Mouse (Mus musculus) embryonic fibroblast, embryonic 13.5 days (primary cell): Measurements from ENCODE around the gene Zfp605. TPM values are rescaled to one million over a fixed set of nuclear protein-coding genes. Genes with fewer than 3 reads are reported as not detected.
"Not testable (repeated sequence)": the region's sequence is repeated elsewhere in the genome, so short reads cannot be mapped to it uniquely, and the experiment has no call there.

Source experiments
- H3K27ac ChIP-seq: 2 replicates; pipeline ENCODE4 v1.5.1; 2012; ENCODE audit warnings: low read length, control low read depth, inconsistent platforms; ENCODE audit not compliant: insufficient read depth
- H3K4me1 ChIP-seq: 2 replicates; pipeline ENCODE4 v1.6.1; 2011; ENCODE audit warnings: low read length; ENCODE audit not compliant: control insufficient read depth, insufficient read depth
- H3K4me3 ChIP-seq: 2 replicates; pipeline ENCODE4 v1.5.1; 2011; ENCODE audit warnings: mild to moderate bottlenecking, control low read depth, low read length; ENCODE audit not compliant: insufficient read depth
- CTCF ChIP-seq: IDR thresholded peaks from 2 replicates; pipeline ENCODE4 v1.5.1; 2011; ENCODE audit warnings: mild to moderate bottlenecking, control low read depth, low read length, moderate library complexity, borderline replicate concordance; ENCODE audit not compliant: insufficient read depth
- POLR2A ChIP-seq: IDR thresholded peaks from 2 replicates; pipeline ENCODE4 v1.6.1; 2011; ENCODE audit warnings: low read depth, mild to moderate bottlenecking, control low read depth, low read length, moderate library complexity
- polyA plus RNA-seq: library from polyadenylated mRNA; stranded (reverse); fragments of >200 nt; gene quantifications from 2 replicates; pipeline ENCODE4 v1.2.4, GENCODE M21; 2011; ENCODE audit warnings: low read depth; ENCODE audit not compliant: missing spikeins, insufficient read length

Gene Zfp605
- polyA plus RNA-seq, 1 experiment, result 8.3 TPM

GRCm38 (mm10) chr5:110107581-110108304 is 2.1 kb upstream of the Zfp605 start, which contains the start of gene Gtpbp6:
TSS of gene Gtpbp6 (minus strand) at chr5:110108197.
- TF ChIP-seq CTCF (no peak), POLR2A (peak; percentile 66)
- Histone ChIP-seq H3K27ac (peak within 1 kb of the TSS; percentile 78), H3K4me3 (peak within 1 kb of the TSS; percentile 44), H3K4me1 (no peaks in the 10 kb centered on the region)

- no peak overlapping the region for H3K27ac ChIP-seq
- TF ChIP-seq CTCF (no peak), POLR2A (no peak)
- no peaks in the 10 kb centered on the region for H3K4me1 ChIP-seq
- H3K4me3 ChIP-seq, result no peak overlapping the region
These were observed 1.6 kb upstream of the Zfp605 start for GRCm38 (mm10) chr5:110108305-110108628.

- H3K27ac ChIP-seq, H3K4me1 ChIP-seq, H3K4me3 ChIP-seq: not testable (repeated sequence)
These were observed 12.5 kb downstream of the Zfp605 start for GRCm38 (mm10) chr5:110122380-110122779.

- peak; percentile 85 for TF ChIP-seq POLR2A
- TF ChIP-seq CTCF, result no peak
- peak within 1 kb of the TSS; percentile 98 for H3K4me3 ChIP-seq
- 0 out of 2 replicates have a peak, but pooled peaks cover 4% of the 10 kb centered on the region for H3K4me1 ChIP-seq
- H3K27ac ChIP-seq, result peak within 1 kb of the TSS; percentile 28
These were observed 25.6 kb downstream of the Zfp605 start, which contains the start of gene Chfr for GRCm38 (mm10) chr5:110135293-110136086. TSS of gene Chfr (plus strand) at chr5:110135842.

GRCm38 (mm10) chr5:110136087-110136464 is 26.2 kb downstream of the Zfp605 start:
- Histone ChIP-seq H3K4me1 (0 out of 2 replicates have a peak, but pooled peaks cover 4% of the 10 kb centered on the region), H3K27ac (peak overlapping the region; percentile 28), H3K4me3 (peak overlapping the region; percentile 98)
- no peak for TF ChIP-seq CTCF

- H3K27ac ChIP-seq, result no peak overlapping the region
- TF ChIP-seq POLR2A (no peak), CTCF (no peak)
- 0 out of 2 replicates have a peak, but pooled peaks cover 4% of the 10 kb centered on the region for H3K4me1 ChIP-seq
- no peak overlapping the region for H3K4me3 ChIP-seq
These were observed 27.9 kb downstream of the Zfp605 start for GRCm38 (mm10) chr5:110137816-110138215.

- Histone ChIP-seq H3K4me3 (no peak overlapping the region), H3K4me1 (0 out of 2 replicates have a peak, but pooled peaks cover 4% of the 10 kb centered on the region), H3K27ac (no peak overlapping the region)
- TF ChIP-seq CTCF, result no peak
- TF ChIP-seq POLR2A, result no peak
These were observed 29.4 kb downstream of the Zfp605 start for GRCm38 (mm10) chr5:110139325-110139724.

GRCm38 (mm10) chr5:110140424-110140823 is 30.5 kb downstream of the Zfp605 start:
- TF ChIP-seq POLR2A, result no peak
- TF ChIP-seq CTCF, result no peak
- H3K4me3 ChIP-seq, result no peak overlapping the region
- 0 out of 2 replicates have a peak, but pooled peaks cover 4% of the 10 kb centered on the region for H3K4me1 ChIP-seq
- H3K27ac ChIP-seq, result no peak overlapping the region

- no peaks in the 10 kb centered on the region for H3K4me1 ChIP-seq
- no peak overlapping the region for H3K4me3 ChIP-seq
- TF ChIP-seq CTCF (no peak), POLR2A (no peak)
- peak overlapping the region; percentile 69 for H3K27ac ChIP-seq
These were observed 32.4 kb downstream of the Zfp605 start for GRCm38 (mm10) chr5:110142309-110142708.

- Histone ChIP-seq H3K4me3 (no peak overlapping the region), H3K27ac (peak overlapping the region; percentile 69), H3K4me1 (no peaks in the 10 kb centered on the region)
- TF ChIP-seq POLR2A (no peak), CTCF (peak; percentile 29; the same call in 1 of the 2 replicates)
These were observed 33.1 kb downstream of the Zfp605 start for GRCm38 (mm10) chr5:110143007-110143406.
